Mouse (Mus musculus): ENCODE measurements around the gene Nek6. TPM values are rescaled to one million over a fixed set of nuclear protein-coding genes. Genes with fewer than 3 reads are reported as not detected.
A peak's percentile ranks its signal among the peaks of the same experiment; 100 is the strongest.

Gene Nek6
- 29.9 and 38.3 TPM in 2 replicates for polyA plus RNA-seq (2015; fragmentation: Nextera tagmentation; extraction: Ambion mirVana)

GRCm38 (mm10) chr2:38511487-38512307 is at the start of gene Nek6:
TSS of gene Nek6 (plus strand) at chr2:38511643.
- peaks cover 62% of the 10 kb centered on the region for H3K4me1 ChIP-seq (replicated peaks)
- under 1% methylated on average over 90 of the region's 90 CpGs for WGBS (ENCODE audit: insufficient replicate concordance)
- no peaks in the 10 kb centered on the region for H3K9me3 ChIP-seq (replicated peaks)
- ATAC-seq (ENCODE audit: low read depth) (peak; percentile 70), DNase-seq (peak; percentile 42)
- H3K9ac ChIP-seq, result peak within 1 kb of the TSS; percentile 79
- H3K4me2 ChIP-seq, result peak within 1 kb of the TSS; percentile 82
- peak within 1 kb of the TSS; percentile 75 for H3K4me3 ChIP-seq (replicated peaks)
- 0 out of 2 replicates have a peak, but pooled peaks cover 4% of the 10 kb centered on the region for H3K36me3 ChIP-seq
- H3K27ac ChIP-seq, result peak within 1 kb of the TSS; percentile 62
- H3K27me3 ChIP-seq, result peaks cover 67% of the 10 kb centered on the region

- Histone ChIP-seq H3K27ac (no peak overlapping the region), H3K4me3 (replicated peaks) (no peak overlapping the region), H3K9ac (no peak overlapping the region), H3K4me2 (no peak overlapping the region), H3K4me1 (replicated peaks) (no peaks in the 10 kb centered on the region; the same call in 1 of the 2 replicates), H3K27me3 (0 out of 2 replicates have a peak, but pooled peaks cover 3% of the 10 kb centered on the region), H3K36me3 (no peaks in the 10 kb centered on the region), H3K9me3 (replicated peaks) (no peaks in the 10 kb centered on the region)
- ATAC-seq (ENCODE audit: low read depth) (no peak), DNase-seq (no peak)
- WGBS (ENCODE audit: insufficient replicate concordance), result 47% methylated on average over 3 of the region's 3 CpGs
These were observed 49.1 kb upstream of the Nek6 start for GRCm38 (mm10) chr2:38462323-38462722.

GRCm38 (mm10) chr2:38468845-38469244 is 42.6 kb upstream of the Nek6 start:
- Histone ChIP-seq H3K4me1 (replicated peaks) (peaks cover 24% of the 10 kb centered on the region), H3K36me3 (no peaks in the 10 kb centered on the region), H3K9me3 (replicated peaks) (no peaks in the 10 kb centered on the region), H3K4me2 (no peak overlapping the region), H3K9ac (no peak overlapping the region), H3K27me3 (no peaks in the 10 kb centered on the region), H3K4me3 (replicated peaks) (no peak overlapping the region), H3K27ac (no peak overlapping the region)
- ATAC-seq (ENCODE audit: low read depth), result no peak
- WGBS (ENCODE audit: insufficient replicate concordance), result 58% methylated on average over 4 of the region's 4 CpGs
- no peak for DNase-seq

- WGBS (ENCODE audit: insufficient replicate concordance), result 11% methylated on average over 5 of the region's 5 CpGs
- H3K9ac ChIP-seq, result no peak overlapping the region
- no peak overlapping the region for H3K4me2 ChIP-seq
- H3K36me3 ChIP-seq, result no peaks in the 10 kb centered on the region
- H3K9me3 ChIP-seq (replicated peaks), result no peaks in the 10 kb centered on the region
- H3K4me1 ChIP-seq (replicated peaks), result peaks cover 24% of the 10 kb centered on the region
- H3K27ac ChIP-seq, result no peak overlapping the region
- H3K4me3 ChIP-seq (replicated peaks), result no peak overlapping the region
- DNase-seq, result no peak
- peak; percentile 39; the same call in 1 of the 2 replicates for ATAC-seq (ENCODE audit: low read depth)
- H3K27me3 ChIP-seq, result no peaks in the 10 kb centered on the region
These were observed 39.7 kb upstream of the Nek6 start for GRCm38 (mm10) chr2:38471745-38472144.

- H3K4me2 ChIP-seq, result no peak overlapping the region
- ATAC-seq (ENCODE audit: low read depth), result no peak
- H3K36me3 ChIP-seq, result no peaks in the 10 kb centered on the region
- H3K4me1 ChIP-seq (replicated peaks), result peaks cover 24% of the 10 kb centered on the region
- H3K27me3 ChIP-seq, result no peaks in the 10 kb centered on the region
- H3K4me3 ChIP-seq (replicated peaks), result no peak overlapping the region
- no peak overlapping the region for H3K9ac ChIP-seq
- H3K9me3 ChIP-seq (replicated peaks), result no peaks in the 10 kb centered on the region
- no peak for DNase-seq
- no peak overlapping the region for H3K27ac ChIP-seq
These were observed 38.6 kb upstream of the Nek6 start for GRCm38 (mm10) chr2:38472829-38473228.

GRCm38 (mm10) chr2:38476871-38477496 is 34.5 kb upstream of the Nek6 start:
- H3K4me1 ChIP-seq (replicated peaks), result peaks cover 16% of the 10 kb centered on the region
- H3K36me3 ChIP-seq, result no peaks in the 10 kb centered on the region
- H3K27me3 ChIP-seq, result no peaks in the 10 kb centered on the region
- no peak overlapping the region for H3K9ac ChIP-seq
- DNase-seq, result no peak
- no peaks in the 10 kb centered on the region for H3K9me3 ChIP-seq (replicated peaks)
- 80% methylated on average over 9 of the region's 9 CpGs for WGBS (ENCODE audit: insufficient replicate concordance)
- no peak overlapping the region for H3K4me3 ChIP-seq (replicated peaks)
- no peak overlapping the region for H3K27ac ChIP-seq
- ATAC-seq (ENCODE audit: low read depth), result no peak
- H3K4me2 ChIP-seq, result no peak overlapping the region

- no peak overlapping the region for H3K27ac ChIP-seq
- no peaks in the 10 kb centered on the region for H3K36me3 ChIP-seq
- no peak for DNase-seq
- H3K9me3 ChIP-seq (replicated peaks), result no peaks in the 10 kb centered on the region
- H3K4me2 ChIP-seq, result no peak overlapping the region
- WGBS (ENCODE audit: insufficient replicate concordance), result 83% methylated on average over 9 of the region's 9 CpGs
- peaks cover 11% of the 10 kb centered on the region for H3K4me1 ChIP-seq (replicated peaks)
- no peaks in the 10 kb centered on the region for H3K27me3 ChIP-seq
- H3K9ac ChIP-seq, result no peak overlapping the region
- H3K4me3 ChIP-seq (replicated peaks), result no peak overlapping the region
- no peak for ATAC-seq (ENCODE audit: low read depth)
These were observed 34.0 kb upstream of the Nek6 start for GRCm38 (mm10) chr2:38477497-38477873.

- no peak overlapping the region for H3K4me3 ChIP-seq (replicated peaks)
- DNase-seq (no peak), ATAC-seq (ENCODE audit: low read depth) (no peak)
- no peaks in the 10 kb centered on the region for H3K36me3 ChIP-seq
- no peak overlapping the region for H3K4me2 ChIP-seq
- peaks cover 10% of the 10 kb centered on the region for H3K4me1 ChIP-seq (replicated peaks)
- 56% methylated on average over 4 of the region's 4 CpGs for WGBS (ENCODE audit: insufficient replicate concordance)
- H3K9me3 ChIP-seq (replicated peaks), result no peaks in the 10 kb centered on the region
- no peak overlapping the region for H3K9ac ChIP-seq
- H3K27me3 ChIP-seq, result no peaks in the 10 kb centered on the region
- no peak overlapping the region for H3K27ac ChIP-seq
These were observed 32.8 kb upstream of the Nek6 start for GRCm38 (mm10) chr2:38478683-38479082.

GRCm38 (mm10) chr2:38479541-38479940 is 31.9 kb upstream of the Nek6 start:
- 38% methylated on average over 3 of the region's 3 CpGs for WGBS (ENCODE audit: insufficient replicate concordance)
- H3K4me2 ChIP-seq, result no peak overlapping the region
- H3K4me3 ChIP-seq (replicated peaks), result no peak overlapping the region
- H3K27me3 ChIP-seq, result no peaks in the 10 kb centered on the region
- DNase-seq, result no peak
- H3K9ac ChIP-seq, result no peak overlapping the region
- no peak for ATAC-seq (ENCODE audit: low read depth)
- no peaks in the 10 kb centered on the region for H3K36me3 ChIP-seq
- H3K9me3 ChIP-seq (replicated peaks), result no peaks in the 10 kb centered on the region
- no peak overlapping the region for H3K27ac ChIP-seq
- peaks cover 18% of the 10 kb centered on the region for H3K4me1 ChIP-seq (replicated peaks)

GRCm38 (mm10) chr2:38481166-38481778 is 30.2 kb upstream of the Nek6 start:
- H3K4me1 ChIP-seq (replicated peaks), result peaks cover 35% of the 10 kb centered on the region
- no peaks in the 10 kb centered on the region for H3K9me3 ChIP-seq (replicated peaks)
- H3K4me3 ChIP-seq (replicated peaks), result no peak overlapping the region
- WGBS (ENCODE audit: insufficient replicate concordance), result 41% methylated on average over 6 of the region's 6 CpGs
- no peaks in the 10 kb centered on the region for H3K36me3 ChIP-seq
- no peak for DNase-seq
- H3K27ac ChIP-seq, result peak overlapping the region; percentile 4; the same call in 1 of the 2 replicates
- H3K4me2 ChIP-seq, result no peak overlapping the region
- no peak for ATAC-seq (ENCODE audit: low read depth)
- no peaks in the 10 kb centered on the region for H3K27me3 ChIP-seq
- H3K9ac ChIP-seq, result no peak overlapping the region

GRCm38 (mm10) chr2:38482122-38482521 is 29.3 kb upstream of the Nek6 start:
- H3K4me2 ChIP-seq, result no peak overlapping the region
- H3K4me3 ChIP-seq (replicated peaks), result no peak overlapping the region
- no peak overlapping the region for H3K9ac ChIP-seq
- DNase-seq (no peak), ATAC-seq (ENCODE audit: low read depth) (no peak)
- no peaks in the 10 kb centered on the region for H3K9me3 ChIP-seq (replicated peaks)
- no peak overlapping the region for H3K27ac ChIP-seq
- 53% methylated on average over 3 of the region's 3 CpGs for WGBS (ENCODE audit: insufficient replicate concordance)
- peaks cover 40% of the 10 kb centered on the region for H3K4me1 ChIP-seq (replicated peaks)
- no peaks in the 10 kb centered on the region for H3K27me3 ChIP-seq
- no peaks in the 10 kb centered on the region for H3K36me3 ChIP-seq
